Mouse (Mus musculus): Measurements from ENCODE around the gene Dmrtc1c1.
"Not testable (repeated sequence)": the region's sequence is repeated elsewhere in the genome, so short reads cannot be mapped to it uniquely, and the experiment has no call there.

DNA sequence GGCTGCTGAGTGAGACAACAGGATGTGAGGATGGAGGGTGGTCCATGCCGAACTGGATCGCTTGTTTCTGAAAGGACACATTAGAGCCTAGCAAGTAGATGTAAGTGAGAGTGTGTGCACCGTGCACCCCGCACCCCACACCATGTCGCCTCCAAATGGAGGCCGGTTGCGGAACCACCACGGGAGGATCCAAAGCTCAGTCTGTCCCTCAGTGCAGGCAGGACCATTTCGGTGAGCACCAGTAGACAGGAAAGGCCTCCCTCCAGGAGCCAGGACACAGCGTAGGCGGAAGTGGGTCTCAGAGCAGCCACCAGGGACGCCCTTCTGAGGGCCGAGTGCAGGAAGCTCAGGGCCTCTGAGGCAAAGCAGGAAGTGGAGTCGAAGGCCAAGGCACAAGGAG is at the start of gene Dmrtc1c1:
- not testable (repeated sequence) for TF ChIP-seq CTCF (IDR thresholded peaks at IDR 0.05; ENCODE audit: extremely low read depth, insufficient read depth, insufficient read length, insufficient replicate concordance); POLR2A (IDR thresholded peaks at IDR 0.05; ENCODE audit: low read depth, low read length)

Measured in spleen, adult 2 months (tissue).